Mouse (Mus musculus) brain, adult 2 months (tissue): ENCODE measurements around the gene Orai2.
"Not testable (repeated sequence)": the region's sequence is repeated elsewhere in the genome, so short reads cannot be mapped to it uniquely, and the experiment has no call there.

Experiments
- DNase-seq: peaks from one replicate; pipeline ENCODE4 v3.0.0; 2011; ENCODE audit warnings: low read depth, low spot score

Gene Orai2

GRCm38 (mm10) chr5:136137658-136138274 is 32.7 kb downstream of the Orai2 start:
- DNase-seq = peak; percentile 62

- peak; percentile 17 for DNase-seq
Observed at GRCm38 (mm10) chr5:136136292-136136990, 34.1 kb downstream of the Orai2 start.

GRCm38 (mm10) chr5:136135571-136136291 is 34.8 kb downstream of the Orai2 start, which contains the start of the genes Lrwd1 and Alkbh4:
Gene Lrwd1 (minus strand): TSS chr5:136136074.
Gene Alkbh4 (plus strand): TSS chr5:136136146.
- peak; percentile 99 for DNase-seq

GRCm38 (mm10) chr5:136122165-136122564 is 48.3 kb downstream of the Orai2 start:
- DNase-seq = no peak

- no peak for DNase-seq
Observed at GRCm38 (mm10) chr5:136116784-136117112, 53.8 kb downstream of the Orai2 start.

GRCm38 (mm10) chr5:136115891-136116783 is 54.4 kb downstream of the Orai2 start, which contains the start of gene Polr2j:
Gene Polr2j (plus strand): TSS chr5:136116631.
- DNase-seq = peak; percentile 98

- DNase-seq = not testable (repeated sequence)
Observed at GRCm38 (mm10) chr5:136113546-136113945, 57.0 kb downstream of the Orai2 start.

- no peak for DNase-seq
Observed at GRCm38 (mm10) chr5:136109042-136109441, 61.5 kb downstream of the Orai2 start.

GRCm38 (mm10) chr5:136108486-136108885 is 62.0 kb downstream of the Orai2 start:
- DNase-seq = no peak

GRCm38 (mm10) chr5:136104511-136104910 is 66.0 kb downstream of the Orai2 start:
- DNase-seq = no peak

- DNase-seq = peak; percentile 93
Observed at GRCm38 (mm10) chr5:136102099-136102820, 68.3 kb downstream of the Orai2 start.

- no peak for DNase-seq
Observed at GRCm38 (mm10) chr5:136098536-136098935, 72.0 kb downstream of the Orai2 start.
